ENCODE assay signal across 26 mouse cellular contexts in genomic region chr17:6009606-6010005, GRCm38 (mm10).
"Had no signal": no experiment of that assay in that cellular context is flagged by ENCODE, and none has a peak within 500 bp of the region (broad histone marks: within the 10 kb centered on the region; RNA-seq: fewer than 3 reads in every experiment).

No protein-coding gene starts in this region.

- H3K4me3 ChIP-seq: heart, embryonic 10.5 days; heart, embryonic 12.5 days; hindbrain, embryonic 13.5 days; hindbrain, embryonic 15.5 days; kidney, embryonic 15.5 days; limb, embryonic 10.5 days; limb, embryonic 12.5 days; liver, embryonic 13.5 days; liver, embryonic 15.5 days had no signal

- H3K4me2 ChIP-seq: heart, embryonic 12.5 days; hindbrain, embryonic 13.5 days; hindbrain, embryonic 15.5 days; kidney, embryonic 15.5 days; limb, embryonic 12.5 days; liver, embryonic 11.5 days; liver, embryonic 13.5 days; liver, embryonic 15.5 days had no signal

- H3K27ac ChIP-seq: heart, embryonic 10.5 days; hindbrain, embryonic 13.5 days; hindbrain, embryonic 15.5 days; hindbrain, postnatal 0 days; kidney, embryonic 15.5 days; kidney, postnatal 0 days; limb, embryonic 10.5 days; limb, embryonic 12.5 days; liver, embryonic 13.5 days; liver, embryonic 15.5 days had no signal

- H3K9me3 ChIP-seq: heart, embryonic 10.5 days; heart, embryonic 12.5 days; hindbrain, embryonic 13.5 days; hindbrain, embryonic 15.5 days; kidney, embryonic 15.5 days; limb, embryonic 10.5 days; limb, embryonic 12.5 days; liver, embryonic 13.5 days; liver, embryonic 15.5 days had no signal

- H3K27me3 ChIP-seq: heart, embryonic 12.5 days; hindbrain, embryonic 13.5 days; hindbrain, embryonic 15.5 days; kidney, embryonic 15.5 days; limb, embryonic 12.5 days; liver, embryonic 13.5 days; liver, embryonic 15.5 days had no signal

- H3K36me3 ChIP-seq: hindbrain, embryonic 13.5 days; hindbrain, embryonic 15.5 days; limb, embryonic 10.5 days; limb, embryonic 12.5 days; liver, embryonic 15.5 days had no signal

- ATAC-seq: hindbrain, postnatal 0 days; intestine, embryonic 16.5 days had no signal

- H3K9ac ChIP-seq: heart, embryonic 12.5 days; hindbrain, embryonic 13.5 days; hindbrain, embryonic 15.5 days; kidney, embryonic 15.5 days; limb, embryonic 12.5 days; liver, embryonic 13.5 days; liver, embryonic 15.5 days had no signal

- DNase-seq: gastrocnemius, postnatal 10 days; gastrocnemius, postnatal 25 days; heart, adult 18-20 months; heart, postnatal 14 days; heart, postnatal 36 days; kidney, adult 11 months; kidney, adult 2 months; kidney, adult 9 months; kidney, postnatal 14 days; kidney, postnatal 36 days; layer of hippocampus, adult 9-11 months; layer of hippocampus, postnatal 36 days; liver; liver, embryonic 13.5 days had no signal
